Mouse (Mus musculus) forebrain, embryonic 16.5 days (tissue): ENCODE measurements at regions not wholly inside any gene's neighbourhood (a gene's known extent, or its start where the extent isn't known, plus 50 kb on each side); places are given as distances from the start of the nearest gene placed in this dataset.

ENCODE experiments used
- ATAC-seq: fragments of 200-750 bp; cut with Nextera tagmentation; 2 replicates; pipeline ENCODE4 v1.8.0; 2017; ENCODE audit warnings: mild to moderate bottlenecking, moderate library complexity
- H3K27ac ChIP-seq: fragments of 300-500 bp; sonication (generic); 2 replicates; pipeline ENCODE4 v1.5.1; 2014; ENCODE audit warnings: low read length, control low read depth
- H3K27me3 ChIP-seq: fragments of 300-500 bp; sonication (generic); replicated peaks from 2 replicates; pipeline ENCODE4 v1.6.1; 2014; ENCODE audit warnings: low read length; ENCODE audit not compliant: control insufficient read depth, insufficient read depth
- H3K36me3 ChIP-seq: fragments of 300-500 bp; sonication (generic); 2 replicates; pipeline ENCODE4 v1.6.1; 2014; ENCODE audit not compliant: control insufficient read depth, insufficient read depth
- H3K4me1 ChIP-seq: fragments of 300-500 bp; sonication (generic); replicated peaks from 2 replicates; pipeline ENCODE4 v1.6.1; 2014; ENCODE audit warnings: low read length; ENCODE audit not compliant: control insufficient read depth, insufficient read depth
- H3K4me2 ChIP-seq: fragments of 300-500 bp; sonication (generic); 2 replicates; pipeline ENCODE4 v1.6.1; 2014; ENCODE audit warnings: mild to moderate bottlenecking, low read length, control low read depth
- H3K4me3 ChIP-seq: fragments of 300-500 bp; sonication (generic); replicated peaks from 2 replicates; pipeline ENCODE4 v1.5.1; 2014; ENCODE audit warnings: mild to moderate bottlenecking, low read length, control low read depth
- H3K9ac ChIP-seq: fragments of 300-500 bp; sonication (generic); replicated peaks from 2 replicates; pipeline ENCODE4 v1.6.1; 2014; ENCODE audit warnings: low read depth, low read length, control low read depth
- H3K9me3 ChIP-seq: fragments of 300-500 bp; sonication (generic); 2 replicates; pipeline ENCODE4 v1.6.1; 2016; ENCODE audit warnings: low read length; ENCODE audit not compliant: control insufficient read depth
- WGBS: fragments of 180-500 bp; shearing (Covaris S2); extraction: QIAGEN DNeasy Blood & Tissue Kit; methylation state at CpG from one replicate; pipeline ENCODE4 v1.1.7; 2014; 5-methylcytosine and 5-hydroxymethylcytosine counted together

DNA sequence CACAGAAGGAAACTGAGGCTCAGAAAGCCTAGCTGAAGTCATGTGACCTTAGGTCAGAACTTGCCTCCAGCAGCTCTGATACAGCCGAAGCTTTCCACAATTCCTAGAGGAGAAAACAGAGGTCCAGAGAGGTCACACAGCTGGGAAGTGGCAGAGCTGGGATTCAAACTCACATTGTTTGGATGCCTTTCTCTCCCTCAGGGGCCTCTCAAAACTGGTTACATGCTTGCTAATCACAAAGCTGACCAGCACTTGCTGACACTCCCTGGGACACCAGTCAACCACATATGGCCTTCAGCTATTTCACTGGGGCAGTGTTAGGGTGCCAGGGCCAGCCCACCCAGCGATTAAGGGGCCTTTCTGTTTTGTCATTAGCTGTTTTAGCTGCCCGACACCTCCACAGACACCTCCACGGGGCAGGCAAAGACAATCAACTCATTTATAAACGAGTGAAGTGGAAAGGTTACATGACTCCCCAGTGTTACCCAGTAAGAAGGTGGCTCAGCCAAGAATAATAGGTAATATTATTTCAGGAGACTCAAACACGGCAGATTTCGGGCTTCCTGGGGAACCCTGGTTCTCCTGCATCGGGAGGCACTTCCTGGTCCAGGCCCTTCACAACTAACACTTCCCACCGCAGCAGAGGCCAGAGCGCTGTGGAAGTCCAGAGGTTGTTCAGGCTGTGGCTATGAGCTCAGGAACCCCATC lies 71.4 kb downstream of the 2410131K14Rik start:
- Histone ChIP-seq H3K27me3 (no peaks in the 10 kb centered on the region), H3K4me2 (no peak overlapping the region), H3K9me3 (no peaks in the 10 kb centered on the region), H3K4me3 (no peak overlapping the region), H3K9ac (no peak overlapping the region), H3K4me1 (peaks cover 4% of the 10 kb centered on the region), H3K27ac (no peak overlapping the region), H3K36me3 (no peaks in the 10 kb centered on the region)
- WGBS: 33% methylated on average over 10 of the region's 10 CpGs
- ATAC-seq: no peak

GRCm38 (mm10) chr5:118318073-118318472 lies 73.0 kb downstream of the 2410131K14Rik start:
- Histone ChIP-seq H3K4me2 (no peak overlapping the region), H3K27ac (no peak overlapping the region), H3K9ac (no peak overlapping the region), H3K9me3 (no peaks in the 10 kb centered on the region), H3K4me3 (no peak overlapping the region), H3K27me3 (no peaks in the 10 kb centered on the region), H3K36me3 (no peaks in the 10 kb centered on the region), H3K4me1 (peaks cover 9% of the 10 kb centered on the region)
- no peak for ATAC-seq
- 64% methylated on average over 5 of the region's 5 CpGs for WGBS

- no peak overlapping the region for H3K4me2 ChIP-seq
- 16% methylated on average over 14 of the region's 15 CpGs for WGBS
Observed at GRCm38 (mm10) chr5:118318883-118319282, 73.9 kb downstream of the 2410131K14Rik start.

DNA sequence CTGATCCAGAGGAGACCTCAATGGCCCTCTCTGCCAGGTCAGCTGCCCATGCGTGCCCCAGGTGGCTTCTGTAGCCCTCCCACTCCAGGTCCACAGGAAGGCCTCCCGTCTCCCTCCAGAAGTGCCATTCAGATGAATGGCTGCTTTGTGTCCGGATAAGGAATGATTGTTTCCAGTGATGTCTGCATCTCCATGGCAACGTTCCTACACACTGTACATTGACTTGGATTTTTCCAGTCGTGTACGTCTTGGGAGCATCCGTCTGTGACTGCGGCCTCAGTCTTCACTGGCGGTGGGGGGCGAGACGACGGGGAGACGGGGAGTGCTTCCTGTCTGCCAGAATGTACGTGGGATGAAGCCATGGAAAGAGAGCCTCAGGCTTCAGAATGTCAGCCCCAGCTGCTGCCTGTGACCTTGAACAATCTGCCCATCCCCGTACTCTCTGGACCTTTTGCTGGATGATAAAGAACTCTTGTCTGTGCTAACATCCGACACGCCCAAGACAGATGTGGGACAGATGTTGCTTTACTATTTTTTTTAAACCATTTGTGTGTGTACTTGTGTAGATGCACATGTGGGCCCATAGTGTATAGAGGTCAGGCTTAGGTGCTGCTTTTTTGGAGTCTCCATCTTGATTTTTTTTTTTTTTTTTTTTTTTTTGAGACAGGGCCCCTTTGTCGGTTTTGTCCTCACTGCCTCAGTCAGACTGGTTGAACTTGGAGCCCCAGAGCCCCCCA lies 76.9 kb downstream of the 2410131K14Rik start:
- peak; percentile 28; the same call in 1 of the 2 replicates for ATAC-seq
- H3K36me3 ChIP-seq: no peaks in the 10 kb centered on the region
- no peak overlapping the region for H3K9ac ChIP-seq
- no peak overlapping the region for H3K27ac ChIP-seq
- WGBS: 22% methylated on average over 18 of the region's 18 CpGs
- peaks cover 13% of the 10 kb centered on the region for H3K4me1 ChIP-seq
- no peak overlapping the region for H3K4me3 ChIP-seq
- no peaks in the 10 kb centered on the region for H3K9me3 ChIP-seq
- H3K27me3 ChIP-seq: no peaks in the 10 kb centered on the region
- no peak overlapping the region for H3K4me2 ChIP-seq

More at GRCm38 (mm10) chr5:118318883-118319282, 73.9 kb downstream of the 2410131K14Rik start:
- ATAC-seq: no peak
- Histone ChIP-seq H3K4me1 (peaks cover 9% of the 10 kb centered on the region), H3K4me3 (no peak overlapping the region), H3K36me3 (no peaks in the 10 kb centered on the region), H3K27me3 (no peaks in the 10 kb centered on the region), H3K9me3 (no peaks in the 10 kb centered on the region), H3K9ac (no peak overlapping the region), H3K27ac (no peak overlapping the region)

DNA sequence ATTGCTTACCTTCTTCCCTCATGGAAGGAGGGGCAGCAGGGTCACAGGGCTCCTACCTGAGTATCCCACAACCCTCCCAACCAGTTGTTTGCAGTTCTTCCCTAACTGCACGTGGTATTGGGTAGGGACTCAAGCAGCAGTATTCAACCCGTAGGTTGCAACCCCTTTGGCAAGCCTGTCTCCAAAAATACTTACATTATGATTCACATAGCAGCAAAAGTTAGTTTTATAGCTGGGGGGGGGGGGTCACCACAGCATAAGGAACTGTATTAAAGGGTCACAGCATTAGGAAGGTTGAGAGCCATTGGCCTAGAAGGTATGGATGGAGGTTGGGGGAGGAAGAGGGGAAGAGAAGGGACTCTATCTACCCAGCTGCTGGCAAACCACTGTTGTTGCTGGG lies 78.1 kb downstream of the 2410131K14Rik start:
- Histone ChIP-seq H3K4me2 (no peak overlapping the region), H3K9ac (no peak overlapping the region), H3K36me3 (no peaks in the 10 kb centered on the region), H3K4me3 (no peak overlapping the region), H3K27me3 (no peaks in the 10 kb centered on the region), H3K27ac (no peak overlapping the region), H3K9me3 (no peaks in the 10 kb centered on the region), H3K4me1 (peaks cover 24% of the 10 kb centered on the region)
- ATAC-seq: no peak
- WGBS: 89% methylated on average over 2 of the region's 2 CpGs

DNA sequence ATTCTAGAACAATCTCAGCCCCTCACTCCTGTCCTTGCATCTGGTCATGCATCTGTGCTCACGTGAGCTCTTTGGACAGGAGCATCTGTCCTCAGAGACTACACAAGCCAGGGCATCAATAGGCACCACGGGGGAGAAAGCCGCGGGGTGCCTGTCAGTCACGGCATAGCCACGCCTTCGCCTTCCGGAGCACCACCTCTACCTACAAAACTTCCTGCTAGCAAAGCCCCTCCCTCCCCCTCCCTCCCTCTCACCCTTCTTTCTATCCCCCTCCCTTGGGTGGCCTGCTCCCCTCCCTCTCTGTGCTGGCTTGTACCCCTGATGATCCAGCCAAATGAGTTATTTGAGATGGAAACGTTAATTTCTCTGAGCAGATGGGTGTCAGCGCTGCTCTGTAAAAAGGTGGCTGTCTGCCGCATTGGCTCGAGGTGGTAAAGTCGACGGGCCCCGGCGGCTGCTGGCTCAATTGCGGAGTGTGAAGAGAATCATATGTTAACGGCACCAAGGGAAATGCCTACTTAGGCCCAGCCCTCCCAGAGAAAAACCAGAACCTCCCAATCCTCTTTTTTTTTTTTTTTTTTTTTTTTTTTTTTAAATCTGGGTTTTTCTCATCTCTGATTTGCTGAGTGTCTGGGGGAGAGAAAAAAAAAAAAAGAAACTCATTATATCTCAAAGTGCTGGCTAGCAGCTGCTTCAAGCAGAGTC lies 82.0 kb downstream of the 2410131K14Rik start:
- peak overlapping the region; percentile 75 for H3K27ac ChIP-seq
- H3K4me3 ChIP-seq: peak overlapping the region; percentile 27
- H3K27me3 ChIP-seq: no peaks in the 10 kb centered on the region
- no peaks in the 10 kb centered on the region for H3K9me3 ChIP-seq
- H3K4me2 ChIP-seq: peak overlapping the region; percentile 55
- under 1% methylated on average over 18 of the region's 18 CpGs for WGBS
- ATAC-seq: peak; percentile 92
- peaks cover 32% of the 10 kb centered on the region for H3K4me1 ChIP-seq
- H3K9ac ChIP-seq: peak overlapping the region; percentile 41
- no peaks in the 10 kb centered on the region for H3K36me3 ChIP-seq

- ATAC-seq: no peak
- 3% methylated on average over 28 of the region's 28 CpGs for WGBS
- no peaks in the 10 kb centered on the region for H3K9me3 ChIP-seq
Observed at GRCm38 (mm10) chr5:118327961-118328712, 83.1 kb downstream of the 2410131K14Rik start.

DNA sequence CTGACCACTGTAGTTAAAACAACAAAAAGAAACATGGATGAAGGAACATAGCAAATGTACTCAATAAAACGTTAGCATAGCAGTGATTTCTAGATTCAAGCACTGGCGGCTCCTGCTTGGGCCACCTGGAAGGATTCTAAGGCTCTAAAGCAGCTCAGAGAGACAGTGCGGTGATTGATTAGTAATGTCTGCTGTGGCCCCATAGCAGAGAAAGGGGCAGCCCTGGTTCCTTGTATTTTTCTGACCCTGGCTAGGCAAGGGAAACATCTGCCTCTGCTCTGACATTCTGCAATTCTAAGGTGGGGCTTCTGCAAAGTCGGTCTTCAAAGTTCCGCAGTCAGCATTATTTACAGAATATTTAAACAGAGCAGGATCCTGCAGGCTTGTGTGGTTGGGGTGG lies 84.1 kb downstream of the 2410131K14Rik start:
- no peaks in the 10 kb centered on the region for H3K9me3 ChIP-seq
- no peak for ATAC-seq
- WGBS: 84% methylated on average over 5 of the region's 5 CpGs
- no peaks in the 10 kb centered on the region for H3K36me3 ChIP-seq
- no peak overlapping the region for H3K27ac ChIP-seq
- no peak overlapping the region for H3K4me2 ChIP-seq
- no peak overlapping the region for H3K9ac ChIP-seq
- H3K4me1 ChIP-seq: peaks cover 38% of the 10 kb centered on the region
- no peak overlapping the region for H3K4me3 ChIP-seq
- H3K27me3 ChIP-seq: no peaks in the 10 kb centered on the region

More at GRCm38 (mm10) chr5:118327961-118328712, 83.1 kb downstream of the 2410131K14Rik start:
- Histone ChIP-seq H3K27me3 (no peaks in the 10 kb centered on the region), H3K9ac (peak overlapping the region; percentile 40; the same call in 1 of the 2 replicates), H3K36me3 (no peaks in the 10 kb centered on the region), H3K4me3 (peak overlapping the region; percentile 28), H3K27ac (peak overlapping the region; percentile 82), H3K4me1 (peaks cover 38% of the 10 kb centered on the region), H3K4me2 (peak overlapping the region; percentile 55)

DNA sequence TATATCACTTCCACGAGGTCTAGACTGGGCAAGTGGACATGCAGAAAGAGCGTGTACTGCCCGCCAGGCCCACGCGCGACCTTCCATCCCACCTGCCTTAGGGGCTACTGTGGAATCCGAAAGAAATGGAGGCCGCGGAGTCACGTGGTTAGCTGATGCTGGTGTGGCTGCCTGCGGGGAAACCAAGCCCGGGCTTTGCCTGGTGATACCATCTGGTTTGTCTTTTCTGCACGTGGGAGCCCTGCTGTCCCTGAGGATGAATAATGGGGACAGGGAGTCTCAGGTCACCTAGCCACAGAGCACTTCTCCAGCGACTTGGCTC lies 86.2 kb downstream of the 2410131K14Rik start:
- peak overlapping the region; percentile 74 for H3K4me2 ChIP-seq
- H3K27ac ChIP-seq: no peak overlapping the region
- H3K9ac ChIP-seq: no peak overlapping the region
- peak overlapping the region; percentile 40; the same call in 1 of the 2 replicates for H3K4me3 ChIP-seq
- peak; percentile 21 for ATAC-seq
- no peaks in the 10 kb centered on the region for H3K9me3 ChIP-seq
- no peaks in the 10 kb centered on the region for H3K27me3 ChIP-seq
- H3K4me1 ChIP-seq: peaks cover 38% of the 10 kb centered on the region
- WGBS: 20% methylated on average over 14 of the region's 14 CpGs
- no peaks in the 10 kb centered on the region for H3K36me3 ChIP-seq
